Mouse (Mus musculus): ENCODE results near the gene Fshb. TPM values are rescaled to one million over a fixed set of nuclear protein-coding genes. Genes with fewer than 3 reads are reported as not detected.

Fshb gene
- not detected in 2 replicates for polyA plus RNA-seq (2012; rRNA removed)
- polyA plus RNA-seq (2014; fragmentation: Nextera tagmentation; extraction: Ambion mirVana), result not detected in 2 replicates

DNA sequence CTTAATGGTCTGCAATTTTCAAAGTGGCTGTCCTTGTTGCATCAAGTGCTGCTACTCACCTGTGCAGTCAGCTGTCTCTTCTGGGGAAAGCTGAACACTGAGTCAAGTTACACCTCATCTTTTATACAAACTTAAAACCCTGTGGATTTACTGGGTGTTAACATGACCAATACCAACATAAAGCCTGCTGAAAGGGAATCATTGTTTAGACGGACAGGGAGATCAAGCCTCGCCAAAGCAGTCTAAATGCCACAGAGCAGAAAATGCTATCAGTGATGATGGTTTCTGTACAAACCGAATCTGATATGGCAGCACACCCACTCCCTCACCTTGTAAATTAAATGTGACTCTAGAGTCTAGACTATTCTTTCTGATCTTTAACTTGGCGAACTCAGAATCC, at the start of gene Fshb:
Fshb (minus strand) TSS at position 101 of the 400 bp plus-strand sequence.
- Histone ChIP-seq H3K4me2 (replicated peaks; ENCODE audit: low read depth, low read length, severe bottlenecking) (no peak within 1 kb of the TSS), H3K36me3 (ENCODE audit: control insufficient read depth, insufficient read depth, low read length) (no peaks in the 10 kb centered on the region), H3K9me3 (ENCODE audit: control insufficient read depth, low read length) (no peaks in the 10 kb centered on the region), H3K27me3 (ENCODE audit: control insufficient read depth, insufficient read depth, low read length) (no peaks in the 10 kb centered on the region), H3K27ac (replicated peaks; ENCODE audit: low read depth, low read length) (no peak within 1 kb of the TSS), H3K4me1 (ENCODE audit: control insufficient read depth, insufficient read depth, low read length) (no peaks in the 10 kb centered on the region), H3K9ac (ENCODE audit: low read depth, low read length, severe bottlenecking) (no peak within 1 kb of the TSS), H3K4me3 (replicated peaks; ENCODE audit: low read length) (no peak within 1 kb of the TSS)
- WGBS, result 66% methylated on average over 4 of the region's 4 CpGs
- TF ChIP-seq POLR2A (IDR thresholded peaks at IDR 0.05; ENCODE audit: borderline replicate concordance, extremely low read depth, insufficient read depth, insufficient read length), result no peak
- DNase-seq (ENCODE audit: low spot score), result no peak
- ATAC-seq (ENCODE audit: low FRiP score, low read depth), result no peak

DNA sequence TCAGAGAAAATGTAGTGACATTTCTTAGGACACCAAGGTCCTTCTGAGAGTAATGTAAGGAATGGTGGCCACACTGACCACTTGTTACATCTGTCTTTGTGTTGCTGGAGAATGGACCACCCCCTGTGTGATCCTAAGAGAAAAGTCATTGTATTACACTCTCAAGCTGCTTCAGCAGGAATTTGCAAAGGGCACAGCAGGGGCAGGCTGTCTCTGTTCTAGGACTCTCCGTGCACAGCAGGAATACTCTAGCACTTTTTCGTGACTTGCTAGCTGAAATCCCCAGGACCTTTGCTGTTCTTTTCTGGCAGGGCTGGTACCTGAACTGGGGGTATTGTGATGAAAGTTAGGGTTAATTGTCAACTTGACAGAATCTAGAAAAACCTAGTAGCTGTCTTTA, 24.8 kb upstream of the Fshb start:
- no peak overlapping the region for H3K27ac ChIP-seq (replicated peaks; ENCODE audit: low read depth, low read length)
- no peaks in the 10 kb centered on the region for H3K36me3 ChIP-seq (ENCODE audit: control insufficient read depth, insufficient read depth, low read length)
- no peak for DNase-seq (ENCODE audit: low spot score)
- H3K9ac ChIP-seq (ENCODE audit: low read depth, low read length, severe bottlenecking), result no peak overlapping the region
- no peaks in the 10 kb centered on the region for H3K9me3 ChIP-seq (ENCODE audit: control insufficient read depth, low read length)
- H3K4me1 ChIP-seq (ENCODE audit: control insufficient read depth, insufficient read depth, low read length), result no peaks in the 10 kb centered on the region
- WGBS, result 45% methylated on average over 2 of the region's 2 CpGs
- no peak overlapping the region for H3K4me3 ChIP-seq (replicated peaks; ENCODE audit: low read length)
- no peaks in the 10 kb centered on the region for H3K27me3 ChIP-seq (ENCODE audit: control insufficient read depth, insufficient read depth, low read length)
- no peak for TF ChIP-seq POLR2A (IDR thresholded peaks at IDR 0.05; ENCODE audit: borderline replicate concordance, extremely low read depth, insufficient read depth, insufficient read length)
- no peak for ATAC-seq (ENCODE audit: low FRiP score, low read depth)
- no peak overlapping the region for H3K4me2 ChIP-seq (replicated peaks; ENCODE audit: low read depth, low read length, severe bottlenecking)

DNA sequence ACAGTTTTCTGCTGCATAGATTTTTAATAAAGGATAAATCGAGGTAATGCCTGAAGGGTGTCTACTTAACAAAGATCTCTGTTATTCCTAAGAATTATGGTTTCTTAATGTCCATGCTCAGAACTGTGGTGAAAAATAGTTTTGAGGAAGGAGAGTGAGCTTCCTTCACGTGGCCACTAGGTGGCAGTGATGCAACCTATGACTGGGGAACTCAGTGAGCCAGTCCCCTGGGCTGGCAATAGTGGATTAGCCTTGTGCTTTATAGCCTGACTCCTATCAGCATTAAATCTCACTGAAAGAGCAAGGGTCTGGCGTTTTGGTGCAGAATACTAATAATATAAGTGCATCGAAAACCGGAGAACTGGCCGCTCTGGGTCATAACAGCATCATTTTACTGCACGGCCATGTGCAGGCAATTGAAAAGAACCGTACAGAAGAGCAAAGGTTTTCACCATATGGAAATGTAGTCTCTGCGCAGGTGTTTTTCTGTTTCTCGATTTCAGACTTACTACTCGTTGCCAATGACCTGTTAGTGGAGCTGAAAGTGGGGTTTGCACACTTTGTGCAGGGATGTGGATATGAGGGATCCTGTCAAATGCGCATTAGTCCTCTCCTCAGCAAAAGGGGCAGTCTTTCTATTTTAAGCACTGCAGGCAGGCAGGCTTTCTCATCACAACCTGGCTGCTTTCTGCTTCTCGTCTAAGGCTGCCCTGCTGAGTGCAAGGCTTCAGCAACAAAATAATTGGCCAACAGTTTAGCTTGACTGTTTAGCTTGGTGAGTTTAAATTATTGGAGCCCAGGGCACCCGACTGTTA, 23.8 kb upstream of the Fshb start:
- Histone ChIP-seq H3K27ac (replicated peaks; ENCODE audit: low read depth, low read length) (0 out of 2 replicates have a peak overlapping the region, but pooled peaks have one; percentile 33), H3K4me3 (replicated peaks; ENCODE audit: low read length) (no peak overlapping the region), H3K27me3 (ENCODE audit: control insufficient read depth, insufficient read depth, low read length) (no peaks in the 10 kb centered on the region), H3K9ac (ENCODE audit: low read depth, low read length, severe bottlenecking) (no peak overlapping the region), H3K4me2 (replicated peaks; ENCODE audit: low read depth, low read length, severe bottlenecking) (no peak overlapping the region), H3K9me3 (ENCODE audit: control insufficient read depth, low read length) (no peaks in the 10 kb centered on the region), H3K4me1 (ENCODE audit: control insufficient read depth, insufficient read depth, low read length) (no peaks in the 10 kb centered on the region), H3K36me3 (ENCODE audit: control insufficient read depth, insufficient read depth, low read length) (no peaks in the 10 kb centered on the region)
- ATAC-seq (ENCODE audit: low FRiP score, low read depth), result peak; percentile 77
- no peak for TF ChIP-seq POLR2A (IDR thresholded peaks at IDR 0.05; ENCODE audit: borderline replicate concordance, extremely low read depth, insufficient read depth, insufficient read length)
- DNase-seq (ENCODE audit: low spot score), result peak; percentile 45
- 31% methylated on average over 14 of the region's 14 CpGs for WGBS

DNA sequence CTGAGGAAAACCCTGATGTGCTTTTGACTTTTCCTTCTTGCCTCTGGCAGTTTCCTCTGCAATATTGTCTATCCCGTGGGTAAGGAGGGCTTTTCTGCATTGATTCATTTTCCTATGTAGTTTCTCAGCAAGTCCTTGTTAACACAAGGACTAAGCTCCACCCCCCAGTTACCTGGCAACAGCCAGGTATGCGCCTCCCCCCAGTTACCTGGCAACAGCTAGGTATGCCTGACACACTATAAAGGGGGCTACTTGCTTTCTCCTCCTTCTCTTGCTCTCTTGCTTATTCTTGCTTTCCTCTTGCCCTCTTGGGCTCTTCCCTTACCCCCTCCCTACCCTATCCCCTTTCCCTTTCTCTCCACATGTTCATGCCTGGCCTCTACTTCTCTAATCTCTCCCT, 3.8 kb upstream of the Fshb start:
- no peaks in the 10 kb centered on the region for H3K36me3 ChIP-seq (ENCODE audit: control insufficient read depth, insufficient read depth, low read length)
- no peak overlapping the region for H3K9ac ChIP-seq (ENCODE audit: low read depth, low read length, severe bottlenecking)
- 39% methylated on average over 2 of the region's 2 CpGs for WGBS
- H3K4me3 ChIP-seq (replicated peaks; ENCODE audit: low read length), result no peak overlapping the region
- no peak for DNase-seq (ENCODE audit: low spot score)
- TF ChIP-seq POLR2A (IDR thresholded peaks at IDR 0.05; ENCODE audit: borderline replicate concordance, extremely low read depth, insufficient read depth, insufficient read length), result no peak
- no peak for ATAC-seq (ENCODE audit: low FRiP score, low read depth)
- H3K27me3 ChIP-seq (ENCODE audit: control insufficient read depth, insufficient read depth, low read length), result no peaks in the 10 kb centered on the region
- H3K9me3 ChIP-seq (ENCODE audit: control insufficient read depth, low read length), result no peaks in the 10 kb centered on the region
- no peak overlapping the region for H3K4me2 ChIP-seq (replicated peaks; ENCODE audit: low read depth, low read length, severe bottlenecking)
- H3K4me1 ChIP-seq (ENCODE audit: control insufficient read depth, insufficient read depth, low read length), result no peaks in the 10 kb centered on the region
- no peak overlapping the region for H3K27ac ChIP-seq (replicated peaks; ENCODE audit: low read depth, low read length)

DNA sequence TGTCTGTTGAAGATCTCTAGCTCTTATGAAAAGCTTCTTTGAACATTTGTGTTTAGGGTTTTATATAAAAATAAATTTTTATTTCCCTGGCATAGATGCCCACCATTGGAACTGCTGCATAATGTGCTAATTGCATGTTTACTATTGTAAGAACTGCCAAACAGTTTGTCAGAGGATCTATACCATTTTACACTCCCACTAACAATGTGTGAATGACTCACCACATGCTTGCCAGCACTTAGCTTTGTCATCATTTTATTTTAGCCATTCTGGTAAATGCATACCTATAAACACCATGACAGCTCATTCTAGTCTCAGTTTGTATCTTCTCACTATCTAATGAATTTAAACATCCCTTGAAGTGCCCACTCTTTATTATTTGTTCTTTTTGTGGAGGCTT, 13.5 kb downstream of the Fshb start:
- no peak for TF ChIP-seq POLR2A (IDR thresholded peaks at IDR 0.05; ENCODE audit: borderline replicate concordance, extremely low read depth, insufficient read depth, insufficient read length)
- H3K27ac ChIP-seq (replicated peaks; ENCODE audit: low read depth, low read length), result no peak overlapping the region
- DNase-seq (ENCODE audit: low spot score), result no peak
- no peak overlapping the region for H3K4me2 ChIP-seq (replicated peaks; ENCODE audit: low read depth, low read length, severe bottlenecking)
- no peak overlapping the region for H3K9ac ChIP-seq (ENCODE audit: low read depth, low read length, severe bottlenecking)
- no peaks in the 10 kb centered on the region for H3K4me1 ChIP-seq (ENCODE audit: control insufficient read depth, insufficient read depth, low read length)
- H3K9me3 ChIP-seq (ENCODE audit: control insufficient read depth, low read length), result no peaks in the 10 kb centered on the region
- H3K27me3 ChIP-seq (ENCODE audit: control insufficient read depth, insufficient read depth, low read length), result no peaks in the 10 kb centered on the region
- no peak overlapping the region for H3K4me3 ChIP-seq (replicated peaks; ENCODE audit: low read length)
- H3K36me3 ChIP-seq (ENCODE audit: control insufficient read depth, insufficient read depth, low read length), result no peaks in the 10 kb centered on the region
- ATAC-seq (ENCODE audit: low FRiP score, low read depth), result no peak

Measured in limb, embryonic 14.5 days (tissue).